Mouse (Mus musculus): ENCODE results near the gene Taf1c. TPM values are rescaled to one million over a fixed set of nuclear protein-coding genes. Genes with fewer than 3 reads are reported as not detected.

Gene Taf1c
- polyA plus RNA-seq, 1 experiment: 10.2 TPM

DNA sequence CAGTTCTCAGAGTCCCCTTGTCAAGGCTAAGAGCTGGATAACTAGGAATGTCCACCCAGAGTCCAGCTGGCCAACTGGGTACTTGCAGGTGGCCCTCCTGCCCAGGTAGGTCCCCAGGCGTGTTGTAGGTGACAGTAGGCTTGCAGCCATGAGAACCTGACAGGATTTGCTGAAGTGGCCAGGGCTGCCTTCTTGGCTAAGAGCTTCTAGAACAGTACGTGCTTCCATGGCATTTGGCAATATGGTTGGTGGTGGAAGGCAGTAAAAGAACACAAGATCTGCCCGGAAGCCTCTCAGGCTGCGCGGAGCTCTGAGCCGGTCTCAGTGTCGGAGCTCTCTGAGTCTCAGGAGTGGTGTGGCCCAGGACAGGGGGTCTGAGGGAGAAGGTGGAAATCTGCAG is 19.9 kb upstream of the Taf1c start:
- Histone ChIP-seq H3K4me3 (ENCODE audit: insufficient read depth, low read depth, low read length) (no peak overlapping the region), H3K27me3 (replicated peaks; ENCODE audit: control insufficient read depth, insufficient read depth, low read length) (no peaks in the 10 kb centered on the region), H3K36me3 (ENCODE audit: control insufficient read depth, insufficient read depth, low read length) (no peaks in the 10 kb centered on the region), H3K4me1 (ENCODE audit: control insufficient read depth, insufficient read depth, low read length) (no peaks in the 10 kb centered on the region), H3K27ac (ENCODE audit: insufficient read depth, low read depth, low read length) (no peak overlapping the region)
- TF ChIP-seq POLR2A (IDR thresholded peaks at IDR 0.05; ENCODE audit: low read depth, low read length) (no peak), CTCF (conservative IDR thresholded peaks at IDR 0.05; ENCODE audit: insufficient read depth, insufficient read length, low read depth, low read length) (no peak)
- WGBS: 91% methylated on average over 7 of the region's 7 CpGs
- DNase-seq: no peak

DNA sequence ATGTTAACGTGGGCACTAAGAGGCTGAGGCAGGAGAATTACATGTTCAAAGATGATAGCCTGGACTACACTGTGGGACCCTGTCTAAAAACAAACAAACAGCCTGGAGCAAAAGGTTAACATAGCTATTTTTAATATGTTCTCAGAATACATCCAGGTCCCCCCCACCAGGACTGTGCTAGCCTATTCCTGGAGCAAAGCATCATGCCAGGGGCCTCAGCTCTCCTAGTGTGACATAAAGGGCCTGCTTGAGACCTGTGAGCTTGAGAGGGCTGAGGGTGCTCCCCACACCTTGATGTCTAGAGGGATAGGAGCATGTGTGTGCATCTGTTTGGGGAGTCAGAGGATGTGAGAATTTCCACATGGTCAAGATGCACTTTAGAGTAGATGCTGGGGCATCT is 18.7 kb upstream of the Taf1c start:
- no peaks in the 10 kb centered on the region for H3K4me1 ChIP-seq (ENCODE audit: control insufficient read depth, insufficient read depth, low read length)
- H3K4me3 ChIP-seq (ENCODE audit: insufficient read depth, low read depth, low read length): no peak overlapping the region
- H3K27ac ChIP-seq (ENCODE audit: insufficient read depth, low read depth, low read length): no peak overlapping the region
- WGBS: 89% methylated on average over 1 of the region's 1 CpGs
- no peaks in the 10 kb centered on the region for H3K36me3 ChIP-seq (ENCODE audit: control insufficient read depth, insufficient read depth, low read length)
- no peaks in the 10 kb centered on the region for H3K27me3 ChIP-seq (replicated peaks; ENCODE audit: control insufficient read depth, insufficient read depth, low read length)
- no peak for DNase-seq
- no peak for TF ChIP-seq CTCF (conservative IDR thresholded peaks at IDR 0.05; ENCODE audit: insufficient read depth, insufficient read length, low read depth, low read length)
- no peak for TF ChIP-seq POLR2A (IDR thresholded peaks at IDR 0.05; ENCODE audit: low read depth, low read length)

DNA sequence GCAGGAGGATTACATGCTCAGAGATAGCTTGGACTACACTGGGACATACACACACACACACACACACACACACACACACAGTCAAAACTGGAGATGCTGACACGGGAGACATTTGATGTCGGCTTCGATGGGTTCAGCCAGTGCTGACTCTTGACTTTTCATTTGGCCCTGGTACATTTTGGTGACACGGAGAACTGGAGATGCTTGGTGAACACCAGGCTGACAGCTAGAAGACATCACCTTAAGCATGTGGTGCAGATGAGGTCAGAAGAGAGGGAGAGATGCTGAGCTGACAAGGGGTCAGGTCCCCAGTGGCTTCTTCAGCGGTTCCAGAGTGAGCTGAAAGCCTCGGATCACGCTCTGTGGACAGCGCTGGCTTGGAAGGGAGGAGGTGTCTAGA is 18.0 kb upstream of the Taf1c start:
- DNase-seq: no peak
- no peak for TF ChIP-seq CTCF (conservative IDR thresholded peaks at IDR 0.05; ENCODE audit: insufficient read depth, insufficient read length, low read depth, low read length)
- no peak for TF ChIP-seq POLR2A (IDR thresholded peaks at IDR 0.05; ENCODE audit: low read depth, low read length)
- H3K4me1 ChIP-seq (ENCODE audit: control insufficient read depth, insufficient read depth, low read length): no peaks in the 10 kb centered on the region
- no peaks in the 10 kb centered on the region for H3K27me3 ChIP-seq (replicated peaks; ENCODE audit: control insufficient read depth, insufficient read depth, low read length)
- WGBS: 85% methylated on average over 8 of the region's 8 CpGs
- no peak overlapping the region for H3K4me3 ChIP-seq (ENCODE audit: insufficient read depth, low read depth, low read length)
- no peak overlapping the region for H3K27ac ChIP-seq (ENCODE audit: insufficient read depth, low read depth, low read length)
- no peaks in the 10 kb centered on the region for H3K36me3 ChIP-seq (ENCODE audit: control insufficient read depth, insufficient read depth, low read length)

DNA sequence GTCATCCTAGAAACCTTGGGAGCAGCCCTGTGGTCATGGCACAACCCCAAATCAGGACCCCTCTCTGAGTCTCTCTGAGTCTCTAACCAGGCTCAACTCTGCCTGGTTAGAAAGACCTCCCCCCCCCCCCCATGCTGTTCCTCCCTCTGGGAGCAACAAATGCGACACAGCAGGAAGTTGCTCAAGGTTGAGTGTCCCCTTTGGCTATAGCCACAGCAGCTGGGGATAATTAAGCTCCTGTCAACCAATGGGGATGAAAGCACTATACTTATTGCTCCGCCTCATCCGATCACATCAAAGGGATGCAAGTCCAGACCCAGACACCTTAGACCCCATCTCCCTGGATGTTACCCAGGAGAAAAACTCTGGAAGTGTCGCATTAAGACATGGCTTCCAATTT is 17.5 kb upstream of the Taf1c start:
- Histone ChIP-seq H3K4me1 (ENCODE audit: control insufficient read depth, insufficient read depth, low read length) (no peaks in the 10 kb centered on the region), H3K36me3 (ENCODE audit: control insufficient read depth, insufficient read depth, low read length) (no peaks in the 10 kb centered on the region), H3K27ac (ENCODE audit: insufficient read depth, low read depth, low read length) (no peak overlapping the region), H3K4me3 (ENCODE audit: insufficient read depth, low read depth, low read length) (no peak overlapping the region), H3K27me3 (replicated peaks; ENCODE audit: control insufficient read depth, insufficient read depth, low read length) (no peaks in the 10 kb centered on the region)
- TF ChIP-seq CTCF (conservative IDR thresholded peaks at IDR 0.05; ENCODE audit: insufficient read depth, insufficient read length, low read depth, low read length) (no peak), POLR2A (IDR thresholded peaks at IDR 0.05; ENCODE audit: low read depth, low read length) (no peak)
- WGBS: 68% methylated on average over 4 of the region's 4 CpGs
- DNase-seq: no peak

DNA sequence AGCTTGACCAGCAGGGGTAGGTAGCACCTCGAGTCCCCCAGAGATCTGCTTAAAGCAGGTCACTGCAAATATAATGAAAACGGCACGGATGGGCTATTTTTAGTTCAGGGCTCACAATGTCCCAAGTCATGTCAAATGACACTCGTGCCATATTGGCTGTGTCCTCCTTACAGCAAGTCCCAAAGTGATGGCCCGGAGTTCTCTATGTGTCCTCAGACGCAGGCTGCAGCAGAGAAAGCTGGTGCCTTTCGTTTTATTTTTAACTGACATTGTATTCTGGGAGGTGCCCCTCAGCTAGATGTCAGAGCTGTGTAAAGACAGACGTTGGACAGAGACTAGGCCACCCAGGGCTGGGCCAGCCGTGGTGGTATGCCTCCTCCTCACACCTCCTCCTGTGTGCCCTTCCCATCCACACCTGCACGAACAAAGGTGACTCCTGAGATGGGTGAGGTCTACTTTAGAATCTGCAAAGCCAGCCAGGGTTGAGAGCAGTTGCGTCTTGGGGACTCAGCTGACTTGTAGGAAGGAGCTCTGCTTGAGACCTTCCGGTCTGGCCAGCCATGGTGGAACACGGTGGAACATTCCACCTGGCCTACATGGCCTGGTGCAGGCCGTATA is 15.9 kb upstream of the Taf1c start:
- H3K4me3 ChIP-seq (ENCODE audit: insufficient read depth, low read depth, low read length): no peak overlapping the region
- H3K4me1 ChIP-seq (ENCODE audit: control insufficient read depth, insufficient read depth, low read length): no peaks in the 10 kb centered on the region
- WGBS: 83% methylated on average over 14 of the region's 14 CpGs
- H3K27me3 ChIP-seq (replicated peaks; ENCODE audit: control insufficient read depth, insufficient read depth, low read length): no peaks in the 10 kb centered on the region
- no peak for DNase-seq
- TF ChIP-seq CTCF (conservative IDR thresholded peaks at IDR 0.05; ENCODE audit: insufficient read depth, insufficient read length, low read depth, low read length) (no peak), POLR2A (IDR thresholded peaks at IDR 0.05; ENCODE audit: low read depth, low read length) (no peak)
- no peaks in the 10 kb centered on the region for H3K36me3 ChIP-seq (ENCODE audit: control insufficient read depth, insufficient read depth, low read length)
- no peak overlapping the region for H3K27ac ChIP-seq (ENCODE audit: insufficient read depth, low read depth, low read length)

DNA sequence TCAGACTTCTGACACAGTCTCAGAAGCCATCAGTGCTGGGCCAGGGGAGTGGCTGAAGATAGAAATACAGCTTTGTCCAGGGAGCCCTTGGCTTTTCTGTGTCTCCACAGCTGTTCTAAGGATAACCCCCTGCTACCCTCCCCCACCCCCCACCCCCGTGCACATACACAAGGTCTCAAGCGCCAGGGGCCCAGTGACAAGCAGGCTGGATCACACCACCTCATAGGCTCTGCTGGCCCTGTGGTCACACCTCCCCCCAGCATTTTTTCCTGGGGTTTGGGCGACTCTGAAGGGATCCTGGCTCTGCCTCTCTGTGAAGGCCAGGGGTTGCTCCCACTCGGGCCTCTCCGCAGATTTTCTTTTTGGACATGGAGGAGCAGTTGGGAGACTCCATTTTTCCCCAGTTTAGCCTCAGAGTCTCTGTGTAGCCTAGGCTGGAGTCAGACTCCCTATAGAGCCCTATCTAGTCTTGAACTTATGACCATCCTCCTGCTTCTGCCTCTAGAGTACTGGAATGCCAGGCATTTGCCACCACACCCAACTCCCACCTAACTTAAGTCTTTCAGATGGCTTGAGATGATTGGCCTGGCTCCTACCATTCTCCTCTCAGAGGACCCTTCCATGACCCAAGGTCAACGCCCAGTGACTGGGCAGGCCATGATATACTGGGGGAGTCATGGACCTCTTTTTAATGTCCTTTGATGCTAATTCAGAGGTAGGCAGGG is 15.3 kb upstream of the Taf1c start:
- Histone ChIP-seq H3K27ac (ENCODE audit: insufficient read depth, low read depth, low read length) (no peak overlapping the region), H3K36me3 (ENCODE audit: control insufficient read depth, insufficient read depth, low read length) (no peaks in the 10 kb centered on the region), H3K27me3 (replicated peaks; ENCODE audit: control insufficient read depth, insufficient read depth, low read length) (no peaks in the 10 kb centered on the region), H3K4me3 (ENCODE audit: insufficient read depth, low read depth, low read length) (no peak overlapping the region), H3K4me1 (ENCODE audit: control insufficient read depth, insufficient read depth, low read length) (no peaks in the 10 kb centered on the region)
- no peak for DNase-seq
- WGBS: 77% methylated on average over 6 of the region's 6 CpGs
- no peak for TF ChIP-seq CTCF (conservative IDR thresholded peaks at IDR 0.05; ENCODE audit: insufficient read depth, insufficient read length, low read depth, low read length)
- no peak for TF ChIP-seq POLR2A (IDR thresholded peaks at IDR 0.05; ENCODE audit: low read depth, low read length)

DNA sequence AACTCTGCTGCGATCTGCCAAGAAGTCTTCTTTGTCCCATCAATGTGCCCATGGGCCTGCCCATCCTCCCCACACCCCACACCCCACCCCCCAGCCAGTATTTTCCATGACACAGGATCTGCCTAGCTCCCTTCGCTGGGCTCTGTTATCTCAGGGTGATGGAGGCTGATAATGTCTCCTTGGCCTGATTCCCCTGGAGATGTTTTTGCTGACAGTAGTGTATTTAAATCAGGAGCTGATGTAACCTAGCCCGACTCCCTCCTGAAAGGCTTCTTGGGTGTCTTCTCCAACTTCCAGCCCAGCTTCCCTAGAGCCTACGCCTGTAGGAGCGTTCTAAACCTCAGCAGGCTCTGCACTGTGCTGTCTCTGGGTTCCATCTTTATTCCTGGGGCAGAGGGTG is 13.9 kb upstream of the Taf1c start:
- no peaks in the 10 kb centered on the region for H3K27me3 ChIP-seq (replicated peaks; ENCODE audit: control insufficient read depth, insufficient read depth, low read length)
- no peak for DNase-seq
- no peak overlapping the region for H3K27ac ChIP-seq (ENCODE audit: insufficient read depth, low read depth, low read length)
- H3K4me3 ChIP-seq (ENCODE audit: insufficient read depth, low read depth, low read length): no peak overlapping the region
- WGBS: 73% methylated on average over 5 of the region's 5 CpGs
- H3K4me1 ChIP-seq (ENCODE audit: control insufficient read depth, insufficient read depth, low read length): no peaks in the 10 kb centered on the region
- H3K36me3 ChIP-seq (ENCODE audit: control insufficient read depth, insufficient read depth, low read length): no peaks in the 10 kb centered on the region
- TF ChIP-seq POLR2A (IDR thresholded peaks at IDR 0.05; ENCODE audit: low read depth, low read length) (no peak), CTCF (conservative IDR thresholded peaks at IDR 0.05; ENCODE audit: insufficient read depth, insufficient read length, low read depth, low read length) (no peak)

All from kidney, adult 2 months (tissue).